In genomic region chr8:121651308-121651873, GRCm38 (mm10) we compare ENCODE assay signal across 8 mouse cellular contexts. TPM values are rescaled to one million over a fixed set of nuclear protein-coding genes. Genes with fewer than 3 reads are reported as not detected.
DNase-seq lines count a peak whose midpoint lies in the region; ATAC-seq and TF ChIP-seq lines count a peak whose summit lies in the region.

No protein-coding gene starts in this region.

- H3K4me3 ChIP-seq in gastrocnemius, adult 2 months = peak overlapping the region; percentile 90
- H3K4me3 ChIP-seq in intestine, embryonic 15.5 days (replicated peaks) = peak overlapping the region; percentile 77
- peak overlapping the region; percentile 87 for H3K4me3 ChIP-seq in neural tube, embryonic 14.5 days (ENCODE audit: low read depth, low read length)

- no peak for ATAC-seq in intestine, embryonic 15.5 days
- no peak for ATAC-seq in neural tube, embryonic 14.5 days (ENCODE audit: low read depth)

- no peaks in the 10 kb centered on the region for H3K9me3 ChIP-seq in intestine, embryonic 15.5 days
- no peaks in the 10 kb centered on the region for H3K9me3 ChIP-seq in neural tube, embryonic 14.5 days (ENCODE audit: control insufficient read depth, low read length)

- H3K4me1 ChIP-seq in intestine, embryonic 15.5 days (replicated peaks) = peaks cover 48% of the 10 kb centered on the region
- peaks cover 51% of the 10 kb centered on the region for H3K4me1 ChIP-seq in neural tube, embryonic 14.5 days (ENCODE audit: control insufficient read depth, insufficient read depth, low read length)

- TF ChIP-seq CTCF in gastrocnemius, adult 2 months (IDR thresholded peaks at IDR 0.05) = no peak

- H3K9ac ChIP-seq in intestine, embryonic 15.5 days = peak overlapping the region; percentile 73
- H3K9ac ChIP-seq in neural tube, embryonic 14.5 days (replicated peaks; ENCODE audit: low read depth, low read length) = peak overlapping the region; percentile 97

- intact Hi-C loops in gastrocnemius, adult 2 months (cut with DNase I) = loop anchor here (5.0 kb wide), 1 partner anchor 49 kb away; no protein-coding TSS in a partner anchor
- intact Hi-C loops in gastrocnemius, postnatal 36 days (cut with DNase I) = no loop called here

- DNase-seq in gastrocnemius, adult 2 months = peak; percentile 56
- DNase-seq in gastrocnemius, postnatal 36 days = no peak
- peak; percentile 51 for DNase-seq in right cerebral cortex, postnatal 14 days
- DNase-seq in right cerebral cortex, postnatal 25 days = no peak
- no peak for DNase-seq in thymus, postnatal 14 days
- DNase-seq in right cerebral cortex, adult 2 months (ENCODE audit: low spot score in 2 of 2) = no peak

- H3K36me3 ChIP-seq in intestine, embryonic 15.5 days = no peaks in the 10 kb centered on the region
- H3K36me3 ChIP-seq in neural tube, embryonic 14.5 days (ENCODE audit: control insufficient read depth, insufficient read depth, low read length) = no peaks in the 10 kb centered on the region

- H3K4me2 ChIP-seq in intestine, embryonic 15.5 days (replicated peaks) = peak overlapping the region; percentile 96
- H3K4me2 ChIP-seq in neural tube, embryonic 14.5 days (ENCODE audit: low read depth, low read length) = peak overlapping the region; percentile 88

- H3K27ac ChIP-seq in gastrocnemius, adult 2 months = peak overlapping the region; percentile 86
- no peak overlapping the region for H3K27ac ChIP-seq in intestine, embryonic 15.5 days
- peak overlapping the region; percentile 62 for H3K27ac ChIP-seq in neural tube, embryonic 14.5 days (ENCODE audit: low read depth, low read length)

- WGBS in intestine, embryonic 15.5 days = 10% methylated on average over 47 of the region's 47 CpGs
- WGBS in neural tube, embryonic 14.5 days = 14% methylated on average over 41 of the region's 47 CpGs

- H3K27me3 ChIP-seq in intestine, embryonic 15.5 days (replicated peaks) = no peaks in the 10 kb centered on the region
- no peaks in the 10 kb centered on the region for H3K27me3 ChIP-seq in neural tube, embryonic 14.5 days (ENCODE audit: control insufficient read depth, insufficient read depth, low read length)

RNA-seq across cellular contexts. Expression of gene Zcchc14, which starts 1.3 kb away (rescaled TPM):
- total RNA-seq in gastrocnemius, adult 2 months (2021) = 10 to 100 TPM; 18.8 to 22.3 TPM
- 10 to 100 TPM; 14.2 to 17.2 TPM for total RNA-seq in gastrocnemius, postnatal 36 days (2021)
- 10.7 and 11.2 TPM in 2 replicates for polyA plus RNA-seq in intestine, embryonic 15.5 days (2015; fragmentation: Nextera tagmentation; extraction: Ambion mirVana)
- polyA plus RNA-seq in neural tube, embryonic 14.5 days (2014; fragmentation: Nextera tagmentation; extraction: Ambion mirVana) = 36.2 and 40.2 TPM in 2 replicates

Comparison
In these comparisons a context has a peak if more than half of its experiments do, and no peak if none do; other contexts are left out.
1. DNase-seq: peak in gastrocnemius, adult 2 months (single experiment) and right cerebral cortex, postnatal 14 days (single experiment); none in gastrocnemius, postnatal 36 days (0 of 2), right cerebral cortex, postnatal 25 days (single experiment), thymus, postnatal 14 days (single experiment) and right cerebral cortex, adult 2 months (0 of 2).
2. Peak in every context shown above with its lines, with median percentiles within 50 percentile points of each other: H3K4me3 ChIP-seq.